9 mouse cellular contexts compared by ENCODE assay signal in genomic region chr7:123398828-123399227, GRCm38 (mm10). TPM values are rescaled to one million over a fixed set of nuclear protein-coding genes. Genes with fewer than 3 reads are reported as not detected.
A peak's percentile ranks its signal among the peaks of the same experiment; 100 is the strongest.
DNase-seq lines count a peak whose midpoint lies in the region; ATAC-seq and TF ChIP-seq lines count a peak whose summit lies in the region.
"Had no signal": no experiment of that assay in that cellular context is flagged by ENCODE, and none has a peak within 500 bp of the region (broad histone marks: within the 10 kb centered on the region; RNA-seq: fewer than 3 reads in every experiment).

No protein-coding gene starts in this region.

- peak in 1 of 2 experiments; percentile 32 for DNase-seq in spleen, adult 2 months (ENCODE audit: low read depth in 1 of 2, low spot score in 2 of 2)
- no peak for DNase-seq in spleen, adult 12 weeks (ENCODE audit: low spot score)
- peak; percentile 51 for DNase-seq in brain, embryonic 18.5 days (ENCODE audit: low read depth, low spot score)
- DNase-seq in forebrain, embryonic 10.5 days (ENCODE audit: extremely low spot score, low spot score), result peak; percentile 21
- peak; percentile 83 for DNase-seq in hindbrain, embryonic 14.5 days (ENCODE audit: low spot score)
- DNase-seq in layer of hippocampus, postnatal 10 days (ENCODE audit: low spot score in 2 of 2), result peak; percentile 49 to 66
- peak; percentile 64 for DNase-seq in stomach, postnatal 0 days (ENCODE audit: low spot score)

- TF ChIP-seq CTCF in spleen, adult 2 months (IDR thresholded peaks at IDR 0.05; ENCODE audit: extremely low read depth, insufficient read depth, insufficient read length, insufficient replicate concordance), result peak; percentile 31; the same call in 1 of the 2 replicates
- peak; percentile 90 for TF ChIP-seq CTCF in stomach, postnatal 0 days (IDR thresholded peaks at IDR 0.05; ENCODE audit: low read depth)

- no peak overlapping the region for H3K4me2 ChIP-seq in hindbrain, embryonic 14.5 days (replicated peaks)
- H3K4me2 ChIP-seq in stomach, postnatal 0 days (replicated peaks; ENCODE audit: low read depth), result no peak overlapping the region
- H3K4me2 ChIP-seq: embryonic facial prominence, embryonic 13.5 days had no signal

- TF ChIP-seq POLR2A in spleen, adult 2 months (IDR thresholded peaks at IDR 0.05; ENCODE audit: low read depth, low read length), result no peak

- H3K4me3 ChIP-seq in spleen, adult 2 months (ENCODE audit: extremely low read depth, insufficient read depth, insufficient read length), result no peak overlapping the region
- no peak overlapping the region for H3K4me3 ChIP-seq in forebrain, embryonic 10.5 days
- no peak overlapping the region for H3K4me3 ChIP-seq in hindbrain, embryonic 14.5 days (replicated peaks; ENCODE audit: low read length)
- no peak overlapping the region for H3K4me3 ChIP-seq in stomach, postnatal 0 days (ENCODE audit: low read depth, low read length)
- H3K4me3 ChIP-seq: embryonic facial prominence, embryonic 13.5 days had no signal

- peaks cover 4% of the 10 kb centered on the region for H3K36me3 ChIP-seq in spleen, adult 2 months (ENCODE audit: control insufficient read depth, insufficient read depth, low read length)
- peaks cover 34% of the 10 kb centered on the region for H3K36me3 ChIP-seq in forebrain, embryonic 10.5 days (replicated peaks)
- peaks cover 37% of the 10 kb centered on the region for H3K36me3 ChIP-seq in hindbrain, embryonic 14.5 days (replicated peaks; ENCODE audit: control insufficient read depth, insufficient read depth)
- H3K36me3 ChIP-seq in stomach, postnatal 0 days (ENCODE audit: control insufficient read depth, insufficient read depth, low read length), result peaks cover 3% of the 10 kb centered on the region

- no peak overlapping the region for H3K9ac ChIP-seq in hindbrain, embryonic 14.5 days
- H3K9ac ChIP-seq in stomach, postnatal 0 days (ENCODE audit: low read length), result no peak overlapping the region
- H3K9ac ChIP-seq: embryonic facial prominence, embryonic 13.5 days had no signal

- H3K9me3 ChIP-seq in forebrain, embryonic 10.5 days, result no peaks in the 10 kb centered on the region
- H3K9me3 ChIP-seq in hindbrain, embryonic 14.5 days (ENCODE audit: control insufficient read depth, low read length), result no peaks in the 10 kb centered on the region
- no peaks in the 10 kb centered on the region for H3K9me3 ChIP-seq in stomach, postnatal 0 days (ENCODE audit: control insufficient read depth, low read length)
- H3K9me3 ChIP-seq: embryonic facial prominence, embryonic 13.5 days had no signal

- H3K27me3 ChIP-seq in spleen, adult 2 months (ENCODE audit: control insufficient read depth, insufficient read depth, low read length), result no peaks in the 10 kb centered on the region
- H3K27me3 ChIP-seq in forebrain, embryonic 10.5 days (ENCODE audit: poor library complexity, severe bottlenecking), result no peaks in the 10 kb centered on the region
- no peaks in the 10 kb centered on the region for H3K27me3 ChIP-seq in hindbrain, embryonic 14.5 days (ENCODE audit: control insufficient read depth, insufficient read depth, low read length)
- H3K27me3 ChIP-seq in stomach, postnatal 0 days (ENCODE audit: control insufficient read depth, insufficient read depth, low read length), result no peaks in the 10 kb centered on the region
- H3K27me3 ChIP-seq: embryonic facial prominence, embryonic 13.5 days had no signal

- ATAC-seq in hindbrain, embryonic 14.5 days (ENCODE audit: low FRiP score), result no peak
- peak; percentile 88 for ATAC-seq in megakaryocyte progenitor cell, adult 5-6 weeks (replicated peaks; ENCODE audit: poor library complexity)
- peak; percentile 60 for ATAC-seq in stomach, postnatal 0 days (ENCODE audit: low FRiP score, low TSS enrichment)

- no peak overlapping the region for H3K27ac ChIP-seq in spleen, adult 2 months (ENCODE audit: insufficient read depth, low read length)
- no peak overlapping the region for H3K27ac ChIP-seq in forebrain, embryonic 10.5 days
- H3K27ac ChIP-seq in hindbrain, embryonic 14.5 days, result no peak overlapping the region
- no peak overlapping the region for H3K27ac ChIP-seq in stomach, postnatal 0 days (replicated peaks)
- H3K27ac ChIP-seq: embryonic facial prominence, embryonic 13.5 days had no signal

- no peaks in the 10 kb centered on the region for H3K4me1 ChIP-seq in spleen, adult 2 months (ENCODE audit: control insufficient read depth, insufficient read depth, insufficient read length)
- no peaks in the 10 kb centered on the region for H3K4me1 ChIP-seq in forebrain, embryonic 10.5 days
- no peaks in the 10 kb centered on the region for H3K4me1 ChIP-seq in hindbrain, embryonic 14.5 days (replicated peaks; ENCODE audit: control insufficient read depth, insufficient read depth, low read length)
- no peaks in the 10 kb centered on the region for H3K4me1 ChIP-seq in stomach, postnatal 0 days (replicated peaks; ENCODE audit: control insufficient read depth, insufficient read depth)
- H3K4me1 ChIP-seq: embryonic facial prominence, embryonic 13.5 days had no signal

- no peak for TF ChIP-seq EP300 in stomach, postnatal 0 days (optimal IDR thresholded peaks at IDR 0.05)

- WGBS in spleen, adult 2 months, result 47% methylated on average over 7 of the region's 7 CpGs
- WGBS in forebrain, embryonic 10.5 days, result 30% methylated on average over 7 of the region's 7 CpGs
- 27% methylated on average over 7 of the region's 7 CpGs for WGBS in hindbrain, embryonic 14.5 days
- 22% methylated on average over 7 of the region's 7 CpGs for WGBS in stomach, postnatal 0 days

RNA-seq across cellular contexts. Expression of gene Arhgap17, which starts 29.1 kb away (rescaled TPM):
- polyA plus RNA-seq in spleen, adult 2 months (2012; rRNA removed), result 68.0 and 83.6 TPM in 2 replicates
- polyA plus RNA-seq in forebrain, embryonic 10.5 days (2016; fragmentation: Nextera tagmentation; extraction: Ambion mirVana), result 27.5 and 27.7 TPM in 2 replicates
- polyA plus RNA-seq in hindbrain, embryonic 14.5 days (2014; fragmentation: Nextera tagmentation; extraction: Ambion mirVana), result 11.4 and 11.7 TPM in 2 replicates
- total RNA-seq in layer of hippocampus, postnatal 10 days (2021), result 10 to 100 TPM; 16.6 to 27.2 TPM
- 79.4 and 85.9 TPM in 2 replicates for total RNA-seq in megakaryocyte progenitor cell, adult 5-6 weeks (2015)
- 23.2 and 26.7 TPM in 2 replicates for total RNA-seq in megakaryocyte progenitor cell, adult 5-6 weeks (2017)
- polyA plus RNA-seq in stomach, postnatal 0 days (2015; fragmentation: Nextera tagmentation; extraction: Ambion mirVana), result 8.0 and 10.6 TPM in 2 replicates

RNA-seq across cellular contexts. Expression of gene Lcmt1, which starts 29.2 kb away (rescaled TPM):
- polyA plus RNA-seq in spleen, adult 2 months (2012; rRNA removed), result 9.3 and 13.1 TPM in 2 replicates
- 52.0 and 54.6 TPM in 2 replicates for polyA plus RNA-seq in forebrain, embryonic 10.5 days (2016; fragmentation: Nextera tagmentation; extraction: Ambion mirVana)
- polyA plus RNA-seq in hindbrain, embryonic 14.5 days (2014; fragmentation: Nextera tagmentation; extraction: Ambion mirVana), result 106 and 110 TPM in 2 replicates
- total RNA-seq in layer of hippocampus, postnatal 10 days (2021), result 10 to 100 TPM; 86.6 to 87.0 TPM
- 35.9 and 43.6 TPM in 2 replicates for total RNA-seq in megakaryocyte progenitor cell, adult 5-6 weeks (2015)
- 45.4 and 48.0 TPM in 2 replicates for total RNA-seq in megakaryocyte progenitor cell, adult 5-6 weeks (2017)
- polyA plus RNA-seq in stomach, postnatal 0 days (2015; fragmentation: Nextera tagmentation; extraction: Ambion mirVana), result 27.2 and 27.8 TPM in 2 replicates
